Mouse (Mus musculus): ENCODE data around the gene Crtac1. TPM values are rescaled to one million over a fixed set of nuclear protein-coding genes. Genes with fewer than 3 reads are reported as not detected.

Gene Crtac1
- polyA plus RNA-seq, 1 experiment = 1.1 TPM

DNA sequence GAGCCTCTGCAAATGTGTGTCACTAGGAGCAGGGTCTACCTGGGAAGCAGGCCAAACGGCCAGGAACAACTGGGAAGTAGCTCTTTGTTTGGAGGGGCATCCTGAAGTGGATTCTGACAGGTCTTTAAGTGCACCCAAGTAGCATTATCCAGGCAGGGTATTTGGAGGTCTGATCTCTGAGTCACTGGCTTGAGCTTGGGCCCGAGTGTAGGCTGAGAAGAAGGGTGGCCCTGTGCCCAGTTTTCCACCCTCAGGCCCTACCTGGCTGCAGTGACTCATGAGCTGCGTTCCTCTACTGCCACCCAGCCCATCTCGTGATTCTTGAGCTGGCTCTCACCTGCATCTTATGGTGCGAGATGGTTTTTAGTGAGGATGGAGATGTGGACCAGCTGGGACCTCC lies 173.0 kb downstream of the Crtac1 start:
- 77% methylated on average over 5 of the region's 5 CpGs for WGBS
- no peak for TF ChIP-seq CTCF (IDR thresholded peaks at IDR 0.05; ENCODE audit: borderline replicate concordance, control insufficient read depth, extremely low read depth, insufficient read depth, low read length, poor library complexity)
- TF ChIP-seq POLR2A (IDR thresholded peaks at IDR 0.05; ENCODE audit: control insufficient read depth, extremely low read depth, insufficient read depth, low read length, poor library complexity) = no peak
- Histone ChIP-seq H3K4me1 (replicated peaks; ENCODE audit: control insufficient read depth, insufficient read depth, low read length) (no peaks in the 10 kb centered on the region), H3K27ac (ENCODE audit: control insufficient read depth, insufficient read depth, low read length) (no peak overlapping the region), H3K36me3 (ENCODE audit: control insufficient read depth, insufficient read depth, low read length) (no peaks in the 10 kb centered on the region), H3K27me3 (ENCODE audit: control insufficient read depth, insufficient read depth, low read length) (no peaks in the 10 kb centered on the region; the same call in 1 of the 2 replicates), H3K4me3 (ENCODE audit: control insufficient read depth, insufficient read depth, low read length) (no peak overlapping the region)
- DNase-seq = no peak

DNA sequence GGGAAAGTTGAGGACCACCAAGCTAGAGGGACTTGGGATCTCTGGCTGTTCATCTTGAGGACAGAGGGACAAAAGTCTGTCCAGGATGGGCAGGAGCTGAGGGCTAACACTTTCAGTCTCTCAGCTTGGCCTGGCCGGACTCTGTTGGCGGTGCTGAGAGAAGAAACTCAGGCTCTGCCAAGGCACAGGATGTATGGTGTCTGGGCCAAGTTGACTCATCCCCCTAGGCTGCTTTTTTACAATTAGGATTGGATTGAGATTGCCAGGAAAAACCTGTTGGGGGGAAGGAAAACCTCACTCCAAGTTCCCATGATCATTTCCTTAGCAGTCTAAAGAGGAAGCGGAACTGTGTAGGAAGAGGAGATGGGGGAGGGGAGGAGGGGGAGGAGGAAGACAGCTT lies 173.6 kb downstream of the Crtac1 start:
- Histone ChIP-seq H3K36me3 (ENCODE audit: control insufficient read depth, insufficient read depth, low read length) (no peaks in the 10 kb centered on the region), H3K4me3 (ENCODE audit: control insufficient read depth, insufficient read depth, low read length) (no peak overlapping the region), H3K27ac (ENCODE audit: control insufficient read depth, insufficient read depth, low read length) (no peak overlapping the region), H3K4me1 (replicated peaks; ENCODE audit: control insufficient read depth, insufficient read depth, low read length) (no peaks in the 10 kb centered on the region), H3K27me3 (ENCODE audit: control insufficient read depth, insufficient read depth, low read length) (no peaks in the 10 kb centered on the region; the same call in 1 of the 2 replicates)
- no peak for DNase-seq
- TF ChIP-seq POLR2A (IDR thresholded peaks at IDR 0.05; ENCODE audit: control insufficient read depth, extremely low read depth, insufficient read depth, low read length, poor library complexity) (no peak), CTCF (IDR thresholded peaks at IDR 0.05; ENCODE audit: borderline replicate concordance, control insufficient read depth, extremely low read depth, insufficient read depth, low read length, poor library complexity) (no peak)
- WGBS = 50% methylated on average over 3 of the region's 3 CpGs

DNA sequence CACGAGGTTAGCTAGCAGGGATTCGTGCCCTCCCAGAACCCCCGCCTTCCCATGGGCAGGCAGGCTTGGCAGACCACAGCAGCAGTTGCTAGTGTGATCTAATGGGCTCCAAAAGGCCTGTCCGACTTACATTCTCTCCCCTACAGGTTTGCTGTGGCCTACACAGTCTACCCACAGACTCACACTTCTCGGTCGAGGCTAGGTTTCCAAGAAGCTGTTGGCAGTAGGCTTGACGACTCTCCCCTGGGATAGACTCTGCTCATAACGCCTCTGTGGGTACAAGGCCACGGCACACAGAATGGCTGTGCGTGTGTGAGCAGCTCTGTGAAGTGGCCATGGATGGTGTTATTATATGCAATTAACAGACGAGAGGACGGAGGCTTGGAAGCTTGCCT lies 174.3 kb downstream of the Crtac1 start:
- Histone ChIP-seq H3K4me1 (replicated peaks; ENCODE audit: control insufficient read depth, insufficient read depth, low read length) (no peaks in the 10 kb centered on the region), H3K27me3 (ENCODE audit: control insufficient read depth, insufficient read depth, low read length) (no peaks in the 10 kb centered on the region; the same call in 1 of the 2 replicates), H3K27ac (ENCODE audit: control insufficient read depth, insufficient read depth, low read length) (no peak overlapping the region), H3K4me3 (ENCODE audit: control insufficient read depth, insufficient read depth, low read length) (no peak overlapping the region), H3K36me3 (ENCODE audit: control insufficient read depth, insufficient read depth, low read length) (no peaks in the 10 kb centered on the region)
- 92% methylated on average over 12 of the region's 12 CpGs for WGBS
- TF ChIP-seq POLR2A (IDR thresholded peaks at IDR 0.05; ENCODE audit: control insufficient read depth, extremely low read depth, insufficient read depth, low read length, poor library complexity) (no peak), CTCF (IDR thresholded peaks at IDR 0.05; ENCODE audit: borderline replicate concordance, control insufficient read depth, extremely low read depth, insufficient read depth, low read length, poor library complexity) (no peak)
- no peak for DNase-seq

DNA sequence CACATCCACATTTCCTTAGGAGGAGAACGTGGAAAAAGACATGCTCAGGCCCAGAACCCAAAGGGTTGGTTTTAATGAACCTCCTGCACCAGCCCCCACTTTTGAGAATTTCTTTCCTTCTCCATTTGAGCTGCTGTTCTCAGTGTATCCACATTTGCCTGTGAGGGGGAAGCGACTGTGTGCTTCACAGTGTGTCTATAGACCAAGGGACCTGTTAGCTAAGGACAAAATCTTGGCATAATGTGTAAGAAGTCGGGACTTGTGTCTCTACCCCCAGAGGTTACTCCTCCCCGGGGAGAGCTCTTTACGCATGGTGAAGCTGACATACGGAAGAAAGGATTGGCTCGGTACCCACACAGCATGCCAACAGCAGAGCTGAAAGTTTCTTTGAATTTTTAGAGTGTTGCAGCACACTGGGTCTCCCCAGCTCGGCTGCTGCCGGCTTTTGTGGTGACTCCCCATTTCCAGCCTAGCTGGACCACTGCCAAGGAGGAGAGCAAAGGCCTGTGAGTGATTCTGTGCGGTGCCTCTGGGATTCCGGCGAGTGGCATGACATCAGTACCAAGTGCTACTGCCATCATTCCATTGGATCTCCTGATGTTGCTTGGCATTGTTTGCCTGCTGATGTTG lies 174.9 kb downstream of the Crtac1 start:
- WGBS = 87% methylated on average over 12 of the region's 12 CpGs
- Histone ChIP-seq H3K4me3 (ENCODE audit: control insufficient read depth, insufficient read depth, low read length) (no peak overlapping the region), H3K36me3 (ENCODE audit: control insufficient read depth, insufficient read depth, low read length) (no peaks in the 10 kb centered on the region), H3K4me1 (replicated peaks; ENCODE audit: control insufficient read depth, insufficient read depth, low read length) (no peaks in the 10 kb centered on the region), H3K27me3 (ENCODE audit: control insufficient read depth, insufficient read depth, low read length) (no peaks in the 10 kb centered on the region; the same call in 1 of the 2 replicates), H3K27ac (ENCODE audit: control insufficient read depth, insufficient read depth, low read length) (no peak overlapping the region)
- TF ChIP-seq CTCF (IDR thresholded peaks at IDR 0.05; ENCODE audit: borderline replicate concordance, control insufficient read depth, extremely low read depth, insufficient read depth, low read length, poor library complexity) (no peak), POLR2A (IDR thresholded peaks at IDR 0.05; ENCODE audit: control insufficient read depth, extremely low read depth, insufficient read depth, low read length, poor library complexity) (no peak)
- no peak for DNase-seq

DNA sequence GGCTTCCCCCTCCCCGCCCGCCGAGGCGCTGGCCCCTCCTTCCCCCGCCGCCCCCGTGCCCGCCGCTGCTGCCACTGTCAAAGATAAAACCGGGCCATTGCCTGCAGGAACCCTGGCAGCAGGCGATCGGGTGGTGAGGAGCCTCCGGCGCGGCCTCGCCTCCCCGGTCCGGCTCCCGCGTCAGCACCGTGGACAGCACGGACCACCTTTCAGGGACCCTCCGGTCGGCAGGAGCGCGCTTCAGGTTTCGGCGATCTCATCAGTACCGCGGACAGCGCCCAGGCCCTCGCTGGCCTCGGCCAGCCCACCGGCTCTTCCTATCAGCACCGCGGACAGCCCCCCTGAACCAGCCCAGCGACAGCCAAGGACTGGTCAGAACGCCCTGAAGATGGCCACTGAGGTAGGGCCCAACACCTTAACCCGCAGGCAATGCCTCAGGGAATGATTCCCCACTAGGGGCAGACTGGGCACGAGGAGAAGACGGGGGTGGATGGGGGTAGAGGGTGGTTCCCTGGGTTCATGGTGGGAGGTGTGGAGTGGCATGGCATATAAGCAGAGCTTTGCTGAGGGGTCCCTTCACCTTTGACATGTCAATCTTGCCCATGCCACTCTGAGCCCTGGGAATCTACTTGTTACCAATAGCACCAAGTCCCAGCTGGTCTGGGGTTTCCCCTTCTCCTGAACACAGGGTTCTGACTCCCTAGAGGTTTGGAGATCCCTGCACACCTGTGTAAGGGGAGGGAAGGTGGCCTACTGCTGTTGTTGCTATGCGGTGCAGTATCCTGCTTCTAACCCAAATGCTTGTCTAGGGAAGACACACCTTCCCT lies 175.6 kb downstream of the Crtac1 start:
- Histone ChIP-seq H3K27me3 (ENCODE audit: control insufficient read depth, insufficient read depth, low read length) (no peaks in the 10 kb centered on the region; the same call in 1 of the 2 replicates), H3K36me3 (ENCODE audit: control insufficient read depth, insufficient read depth, low read length) (no peaks in the 10 kb centered on the region), H3K4me1 (replicated peaks; ENCODE audit: control insufficient read depth, insufficient read depth, low read length) (no peaks in the 10 kb centered on the region), H3K27ac (ENCODE audit: control insufficient read depth, insufficient read depth, low read length) (no peak overlapping the region), H3K4me3 (ENCODE audit: control insufficient read depth, insufficient read depth, low read length) (no peak overlapping the region)
- 0 out of 2 replicates have a peak, but pooled peaks have one; percentile 37 for TF ChIP-seq CTCF (IDR thresholded peaks at IDR 0.05; ENCODE audit: borderline replicate concordance, control insufficient read depth, extremely low read depth, insufficient read depth, low read length, poor library complexity)
- TF ChIP-seq POLR2A (IDR thresholded peaks at IDR 0.05; ENCODE audit: control insufficient read depth, extremely low read depth, insufficient read depth, low read length, poor library complexity) = no peak
- WGBS = 6% methylated on average over 37 of the region's 42 CpGs
- DNase-seq = peak; percentile 55

DNA sequence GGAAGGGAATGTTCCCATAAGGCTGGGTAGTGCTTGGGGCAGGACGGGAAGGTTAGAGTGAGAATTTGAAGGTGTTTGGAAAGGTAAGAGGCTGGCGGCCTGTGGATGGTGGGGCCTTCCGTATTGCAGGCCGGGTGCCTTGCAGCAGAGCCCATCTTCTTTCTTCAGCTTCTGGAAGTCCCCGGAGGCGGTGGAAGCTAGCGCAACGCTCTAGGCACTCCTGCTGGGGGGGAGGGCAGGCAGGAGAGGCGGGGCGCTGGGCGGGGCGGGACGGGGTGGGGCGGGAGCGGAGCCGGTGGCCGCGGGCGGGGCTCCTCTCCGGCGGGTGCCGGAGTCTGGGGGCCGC lies 176.2 kb downstream of the Crtac1 start:
- Histone ChIP-seq H3K4me3 (ENCODE audit: control insufficient read depth, insufficient read depth, low read length) (no peak overlapping the region), H3K4me1 (replicated peaks; ENCODE audit: control insufficient read depth, insufficient read depth, low read length) (no peaks in the 10 kb centered on the region), H3K27ac (ENCODE audit: control insufficient read depth, insufficient read depth, low read length) (no peak overlapping the region), H3K36me3 (ENCODE audit: control insufficient read depth, insufficient read depth, low read length) (no peaks in the 10 kb centered on the region), H3K27me3 (ENCODE audit: control insufficient read depth, insufficient read depth, low read length) (no peaks in the 10 kb centered on the region; the same call in 1 of the 2 replicates)
- no peak for DNase-seq
- TF ChIP-seq POLR2A (IDR thresholded peaks at IDR 0.05; ENCODE audit: control insufficient read depth, extremely low read depth, insufficient read depth, low read length, poor library complexity) (no peak), CTCF (IDR thresholded peaks at IDR 0.05; ENCODE audit: borderline replicate concordance, control insufficient read depth, extremely low read depth, insufficient read depth, low read length, poor library complexity) (no peak)
- 4% methylated on average over 22 of the region's 23 CpGs for WGBS
